Mouse (Mus musculus) frontal cortex, postnatal 36 days (tissue): ENCODE data around the gene Lrrc20.
"Not testable (repeated sequence)": the region's sequence is repeated elsewhere in the genome, so short reads cannot be mapped to it uniquely, and the experiment has no call there.

Experiments used
- DNase-seq, 2 experiments: peaks; one replicate each; pipeline ENCODE4 v3.0.0; 2022; ENCODE audit warnings: low spot score in 2 of 2

Gene Lrrc20

GRCm38 (mm10) chr10:61576120-61576767 is 100.6 kb downstream of the Lrrc20 start:
- DNase-seq: no peak

- no peak for DNase-seq
These were observed 111.7 kb downstream of the Lrrc20 start for GRCm38 (mm10) chr10:61587241-61587849.

DNA sequence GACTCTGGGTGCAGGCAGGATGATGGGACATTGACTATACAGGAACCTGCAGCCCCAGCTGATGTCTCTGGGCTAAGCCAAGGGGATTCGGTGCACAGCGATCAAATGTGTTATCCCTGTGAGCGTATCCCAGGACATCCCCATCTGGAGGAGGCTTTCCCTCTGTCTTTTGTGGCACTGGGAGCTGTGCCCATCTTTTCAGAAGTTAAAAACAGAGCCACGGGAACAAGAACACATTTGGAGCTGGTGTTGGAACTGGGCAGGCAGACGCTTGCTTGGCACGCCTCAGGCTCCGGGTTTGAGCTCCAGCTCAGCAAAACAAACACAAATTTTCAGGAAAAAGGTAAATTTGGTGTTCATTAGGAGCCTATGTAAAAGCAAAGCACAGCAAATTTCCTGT is 122.4 kb downstream of the Lrrc20 start:
- DNase-seq: peak in 1 of 2 experiments; percentile 17

- no peak for DNase-seq
These were observed 124.0 kb downstream of the Lrrc20 start for GRCm38 (mm10) chr10:61599556-61600114.

GRCm38 (mm10) chr10:61602283-61603033 is 126.9 kb downstream of the Lrrc20 start:
- DNase-seq: peak; percentile 22 to 46

- no peak for DNase-seq
These were observed 128.9 kb downstream of the Lrrc20 start for GRCm38 (mm10) chr10:61604376-61605065.

DNA sequence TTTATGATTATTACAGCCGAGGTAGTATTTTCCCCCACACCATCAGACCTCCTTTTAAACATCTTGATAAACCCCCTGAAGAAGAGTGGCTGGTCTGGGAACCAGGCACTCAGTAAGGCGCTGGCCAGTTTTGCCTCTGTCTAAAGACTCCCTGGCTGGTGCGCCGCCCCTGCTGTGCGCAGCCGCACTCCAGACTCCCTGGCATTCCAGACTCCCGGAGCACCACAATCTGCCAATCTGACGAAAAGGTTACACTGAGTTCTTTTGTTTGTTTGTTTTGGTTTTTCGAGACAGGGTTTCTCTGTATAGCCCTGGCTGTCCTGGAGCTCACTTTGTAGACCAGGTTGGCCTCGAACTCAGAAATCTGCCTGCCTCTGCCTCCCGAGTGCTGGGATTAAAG is 129.8 kb downstream of the Lrrc20 start:
- DNase-seq: not testable (repeated sequence)

DNA sequence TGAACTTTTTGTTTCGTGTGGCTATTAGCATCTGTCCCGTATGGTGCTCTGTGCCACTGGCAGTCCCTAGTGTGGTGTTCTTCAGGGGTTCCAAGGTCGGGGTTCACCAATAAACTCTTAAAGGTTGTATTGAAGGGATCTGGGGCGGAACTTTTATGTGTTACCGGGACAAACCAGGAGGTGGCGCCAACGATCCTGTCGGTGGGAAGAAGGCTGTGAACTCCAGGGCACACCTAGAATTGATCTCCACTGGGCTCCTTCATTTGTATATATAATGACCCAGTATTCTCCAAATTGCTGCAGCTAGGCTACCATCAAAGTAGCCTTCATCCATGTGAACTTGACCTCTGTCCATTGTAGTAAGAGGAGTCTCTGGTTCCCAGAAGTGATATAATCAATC is 130.2 kb downstream of the Lrrc20 start:
- DNase-seq: peak; percentile 42 to 46

GRCm38 (mm10) chr10:61608233-61608632 is 132.6 kb downstream of the Lrrc20 start:
- no peak for DNase-seq

DNA sequence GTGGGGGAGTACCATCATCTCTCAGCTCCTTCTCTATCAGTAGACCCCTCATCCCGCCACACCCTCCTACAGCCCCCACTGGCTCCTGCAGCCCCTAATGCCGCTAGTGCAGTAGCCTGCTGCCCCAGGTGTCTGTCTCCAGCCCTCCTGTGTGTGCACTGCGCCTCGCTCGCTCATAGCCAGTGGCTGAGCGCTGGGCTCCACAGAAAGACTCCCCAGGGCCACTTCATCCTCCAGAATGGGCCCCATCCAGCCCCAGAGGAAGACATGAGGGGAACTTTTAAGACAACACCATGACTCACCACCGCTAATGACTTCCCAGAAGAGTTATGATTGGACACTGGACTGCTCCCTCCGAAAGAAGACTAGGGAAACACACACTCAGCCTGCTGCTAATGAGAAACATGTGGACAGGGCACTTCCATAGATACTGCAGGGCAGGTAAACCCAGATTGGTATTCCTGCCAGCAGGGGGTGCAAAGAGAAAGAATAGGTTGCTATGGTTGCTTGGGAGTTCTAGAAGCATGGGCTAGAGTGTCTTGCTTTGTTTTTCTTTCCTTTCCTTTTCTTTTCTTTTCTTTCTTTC is 135.1 kb downstream of the Lrrc20 start:
- DNase-seq: no peak

DNA sequence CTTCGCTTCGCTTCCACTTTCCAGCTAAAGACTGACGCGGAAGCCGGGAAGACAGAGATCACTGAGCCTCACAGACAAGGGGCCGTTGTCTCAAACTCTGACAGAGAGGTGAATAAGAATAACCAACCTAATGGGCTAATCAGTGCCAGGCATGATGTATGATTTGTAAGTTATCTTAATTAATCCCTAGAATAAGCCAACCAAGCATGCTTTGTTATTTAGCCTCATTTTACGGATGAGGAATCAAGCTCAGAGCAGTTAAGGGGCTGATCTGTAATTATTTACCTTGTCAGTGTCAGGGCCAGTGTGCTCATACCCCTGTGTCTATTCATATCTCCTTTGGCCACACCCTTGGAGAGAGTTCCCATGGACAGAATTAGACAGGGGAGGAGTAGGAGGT is 138.7 kb downstream of the Lrrc20 start:
- no peak for DNase-seq

- DNase-seq: no peak
These were observed 142.9 kb downstream of the Lrrc20 start for GRCm38 (mm10) chr10:61618528-61618927.

- DNase-seq: no peak
These were observed 146.1 kb downstream of the Lrrc20 start for GRCm38 (mm10) chr10:61621681-61622080.

DNA sequence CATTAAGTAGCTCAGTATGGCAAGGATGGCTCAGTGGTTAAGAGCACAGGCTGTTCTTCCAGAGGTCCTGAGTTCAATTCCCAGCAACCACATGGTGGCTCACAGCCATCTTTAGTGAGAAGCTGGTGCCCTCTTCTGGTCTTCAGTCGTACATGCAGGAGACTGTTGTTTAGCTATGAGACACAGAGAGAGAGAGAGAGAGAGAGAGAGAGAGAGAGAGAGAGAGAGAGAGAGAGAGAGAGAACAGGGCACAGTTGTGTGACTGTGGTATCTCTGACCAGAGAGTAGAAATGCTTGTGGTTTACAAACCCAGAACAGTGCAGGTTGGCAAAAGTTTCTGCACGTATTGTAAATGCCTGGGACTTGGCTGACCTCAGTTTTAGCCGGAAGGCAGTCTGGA is 148.3 kb downstream of the Lrrc20 start:
- DNase-seq: not testable (repeated sequence)

DNA sequence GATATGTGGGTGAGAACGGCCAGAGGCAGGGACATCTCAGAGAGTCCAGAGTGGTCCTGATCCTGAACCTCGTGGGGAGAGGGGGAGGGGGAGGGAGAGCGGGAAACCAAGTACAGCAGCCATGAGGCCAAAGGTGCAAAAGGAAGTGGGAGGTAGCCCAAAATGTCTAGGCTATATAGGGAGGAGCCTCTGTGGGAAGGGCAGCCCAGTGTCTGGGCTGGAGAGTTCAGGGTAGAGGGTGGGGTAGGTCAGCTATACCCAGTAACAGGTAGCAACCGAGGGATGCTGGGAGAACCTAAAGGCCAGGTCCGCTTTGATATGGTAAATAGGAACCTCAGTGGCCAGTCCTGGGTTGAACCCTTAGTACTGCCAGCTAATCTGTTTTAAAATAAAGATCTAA is 149.2 kb downstream of the Lrrc20 start:
- no peak for DNase-seq

DNA sequence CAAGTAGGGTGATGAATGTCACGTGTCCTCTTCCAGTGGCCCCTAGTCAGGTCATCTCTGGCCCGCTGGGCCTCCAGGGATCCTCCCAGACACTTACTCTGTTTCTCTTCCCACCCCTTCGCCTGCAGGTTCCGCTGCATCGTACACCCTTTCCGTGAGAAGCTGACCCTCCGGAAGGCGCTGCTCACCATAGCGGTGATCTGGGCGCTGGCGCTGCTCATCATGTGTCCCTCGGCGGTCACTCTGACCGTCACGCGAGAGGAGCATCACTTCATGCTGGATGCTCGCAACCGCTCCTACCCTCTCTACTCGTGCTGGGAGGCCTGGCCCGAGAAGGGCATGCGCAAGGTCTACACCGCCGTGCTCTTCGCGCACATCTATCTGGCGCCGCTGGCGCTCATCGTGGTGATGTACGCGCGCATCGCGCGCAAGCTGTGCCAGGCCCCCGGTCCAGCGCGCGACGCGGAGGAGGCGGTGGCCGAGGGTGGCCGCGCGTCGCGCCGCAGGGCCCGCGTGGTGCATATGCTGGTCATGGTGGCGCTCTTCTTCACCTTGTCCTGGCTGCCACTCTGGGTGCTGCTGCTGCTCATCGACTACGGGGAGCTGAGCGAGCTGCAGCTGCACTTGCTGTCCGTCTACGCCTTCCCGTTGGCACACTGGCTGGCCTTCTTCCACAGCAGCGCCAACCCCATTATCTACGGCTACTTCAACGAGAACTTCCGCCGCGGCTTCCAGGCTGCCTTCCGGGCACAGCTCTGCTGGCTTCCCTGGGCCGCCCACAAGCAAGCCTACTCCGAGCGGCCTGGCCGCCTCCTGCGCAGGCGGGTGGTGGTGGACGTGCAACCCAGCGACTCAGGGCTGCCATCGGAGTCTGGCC is 150.0 kb downstream of the Lrrc20 start:
- peak; percentile 28 to 49 for DNase-seq

DNA sequence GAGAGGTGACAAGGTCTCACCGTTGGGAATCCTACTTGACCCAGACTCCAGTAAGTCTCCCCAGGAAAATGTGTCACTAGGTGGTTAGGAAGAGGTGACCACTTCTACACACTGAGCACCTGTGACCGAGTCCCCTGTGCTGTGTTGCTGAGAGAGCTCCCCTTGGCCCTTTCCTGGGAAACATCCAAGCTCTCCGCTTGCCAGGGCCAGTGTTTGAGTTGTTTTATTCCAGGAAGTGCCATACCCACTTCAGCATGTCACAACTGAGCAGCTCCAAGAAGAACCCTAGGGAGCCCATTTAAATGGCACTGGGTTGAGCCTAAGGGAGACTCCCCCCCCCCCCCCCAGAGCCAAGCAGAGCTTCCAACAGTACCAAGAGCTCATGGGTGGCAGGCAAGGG is 150.9 kb downstream of the Lrrc20 start:
- DNase-seq: no peak

- DNase-seq: no peak
These were observed 151.8 kb downstream of the Lrrc20 start for GRCm38 (mm10) chr10:61627195-61627937.

DNA sequence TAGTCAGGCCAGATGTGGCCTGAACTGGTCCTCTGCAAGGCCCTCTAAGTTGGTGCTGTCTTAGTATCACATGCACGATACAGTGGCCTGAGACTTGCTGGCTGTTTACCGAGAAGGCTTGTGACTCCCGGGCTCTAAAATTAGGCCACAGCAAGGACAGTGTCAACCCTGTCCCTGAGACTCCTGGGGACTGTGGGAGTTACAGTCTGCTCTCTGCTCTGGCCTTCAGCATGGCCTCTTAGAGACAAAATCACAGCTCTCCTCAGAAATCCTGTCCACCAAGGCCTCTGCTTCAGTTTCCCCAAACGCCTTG is 152.3 kb downstream of the Lrrc20 start:
- no peak for DNase-seq
